Mouse (Mus musculus) activated CD4-positive, CD25-positive, alpha-beta regulatory T cell (primary cell): ENCODE data around the gene Crlf1. TPM values are rescaled to one million over a fixed set of nuclear protein-coding genes. Genes with fewer than 3 reads are reported as not detected.

Source experiments
- polyA plus RNA-seq, 2 experiments: library from polyadenylated mRNA; unstranded; fragments of 100-300 nt; shearing (Covaris generic); gene quantifications; one replicate each; pipeline ENCODE4 v1.2.1; 2017

Crlf1 gene
- not detected for polyA plus RNA-seq

DNA sequence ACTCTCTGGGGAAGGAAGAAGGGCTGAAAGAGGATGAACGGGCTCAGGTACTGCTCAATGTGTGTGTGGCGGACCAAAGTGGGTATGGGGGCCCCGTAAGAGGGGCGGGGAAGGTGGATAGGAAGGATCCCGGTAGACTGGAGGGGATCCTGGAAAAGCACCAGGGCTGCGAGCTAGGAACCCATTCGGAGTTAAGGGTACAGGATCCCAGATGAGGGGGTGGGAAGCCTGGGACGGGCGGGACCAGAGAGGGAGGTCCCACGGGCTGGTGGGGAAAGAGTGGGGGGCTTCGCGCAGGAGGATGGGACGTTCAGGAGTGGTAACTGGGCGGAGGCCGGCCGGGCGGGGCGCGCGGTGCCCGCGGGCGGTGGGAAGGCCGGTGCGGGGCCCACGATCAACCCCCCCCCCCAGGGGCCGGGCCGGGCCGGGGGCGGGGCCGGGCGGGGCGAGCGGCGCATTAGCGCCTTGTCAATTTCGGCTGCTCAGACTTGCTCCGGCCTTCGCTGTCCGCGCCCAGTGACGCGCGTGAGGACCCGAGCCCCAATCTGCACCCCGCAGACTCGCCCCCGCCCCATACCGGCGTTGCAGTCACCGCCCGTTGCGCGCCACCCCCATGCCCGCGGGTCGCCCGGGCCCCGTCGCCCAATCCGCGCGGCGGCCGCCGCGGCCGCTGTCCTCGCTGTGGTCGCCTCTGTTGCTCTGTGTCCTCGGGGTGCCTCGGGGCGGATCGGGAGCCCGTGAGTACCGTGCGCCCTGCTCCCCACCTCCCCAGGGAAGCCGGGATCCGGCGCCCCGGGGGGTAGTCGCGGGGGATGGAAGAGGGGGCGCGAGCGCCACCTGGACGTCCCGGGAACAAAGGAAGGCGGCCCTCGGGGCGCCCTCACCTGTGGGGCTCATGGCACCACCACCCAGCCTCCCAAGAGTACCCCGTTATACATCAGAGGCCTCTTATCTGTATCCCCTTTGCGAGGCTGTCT, at the start of gene Crlf1:
Gene Crlf1, plus strand, starts transcription at position 495 of the 977 bp plus-strand sequence.

DNA sequence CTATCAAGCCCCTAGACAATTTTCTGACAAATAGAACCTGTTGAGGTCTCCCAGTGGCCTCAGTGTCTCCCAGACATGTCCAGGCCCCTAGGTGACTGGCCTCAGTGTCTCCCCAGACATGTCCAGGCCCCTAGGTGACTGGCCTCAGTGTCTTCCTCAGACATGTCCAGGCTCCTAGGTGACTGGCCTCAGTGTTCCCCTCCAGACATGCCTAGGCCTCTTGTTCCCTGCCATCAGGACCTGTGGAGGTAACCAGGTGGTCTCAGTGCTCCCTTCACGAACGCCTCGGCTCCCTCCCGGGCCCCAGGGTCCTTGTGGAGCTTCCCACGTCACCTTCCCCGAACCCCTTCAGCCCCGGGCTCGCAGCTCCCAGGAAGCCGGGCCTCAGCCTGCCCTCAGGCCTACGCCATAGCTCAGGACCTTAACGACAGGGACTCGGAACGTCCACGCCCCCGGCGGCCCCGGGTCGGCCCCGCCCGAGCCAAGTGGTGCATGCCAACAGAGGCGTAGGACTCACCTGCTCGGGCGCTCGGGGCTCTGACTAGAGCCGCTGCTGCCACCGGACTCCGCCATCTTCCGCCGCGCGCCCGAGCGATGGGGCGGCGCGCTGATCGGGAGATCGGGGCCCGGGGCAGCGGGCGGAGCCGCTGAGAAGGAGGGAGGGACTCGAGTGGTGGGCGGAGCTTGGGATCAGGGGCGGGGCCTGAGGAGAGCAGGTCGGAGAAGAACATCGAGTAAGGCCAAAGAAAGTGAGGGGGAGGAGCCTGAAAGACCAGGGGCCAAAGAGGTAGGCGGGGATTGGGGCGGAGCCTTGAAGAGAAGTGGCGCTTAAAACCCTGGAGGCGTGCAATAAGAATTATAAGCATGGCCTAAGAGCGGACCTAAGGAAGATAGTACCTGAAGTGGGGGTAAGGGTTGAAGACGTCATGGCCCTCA, 16.4 kb upstream of the Crlf1 start, which contains the start of gene Klhl26:
Gene Klhl26, minus strand, starts transcription at position 636 of the 936 bp plus-strand sequence.

DNA sequence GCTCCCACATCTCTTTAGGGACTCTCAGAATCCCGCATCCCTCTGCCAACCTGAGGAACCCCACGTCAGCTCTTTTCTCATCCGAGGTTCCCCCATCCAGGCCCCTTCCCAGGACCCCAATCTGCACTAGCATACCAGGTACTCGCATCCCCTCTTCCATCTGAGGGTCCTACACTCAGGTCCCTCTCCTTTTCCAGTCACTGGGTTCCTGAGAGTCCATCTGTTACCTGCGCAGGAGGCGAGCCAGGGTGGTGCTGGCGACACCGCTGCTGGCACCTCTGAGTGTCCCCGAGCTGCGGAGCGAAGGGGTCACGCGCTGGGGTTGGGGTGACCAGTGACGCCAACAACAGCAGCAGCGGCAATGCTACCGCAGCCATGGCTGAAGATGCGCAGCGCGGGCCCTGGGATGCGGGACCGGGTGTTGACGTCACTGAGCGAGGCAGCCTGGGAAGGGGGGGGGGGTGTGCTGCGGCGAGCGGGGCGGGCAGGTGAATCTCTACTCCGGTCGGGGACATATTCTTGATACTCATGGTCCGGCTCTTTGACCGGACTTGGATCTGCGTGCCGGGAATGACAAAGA, 5.9 kb upstream of the Crlf1 start, which contains the start of gene Tmem59l:
Gene Tmem59l, minus strand, starts transcription at position 418 of the 580 bp plus-strand sequence.

DNA sequence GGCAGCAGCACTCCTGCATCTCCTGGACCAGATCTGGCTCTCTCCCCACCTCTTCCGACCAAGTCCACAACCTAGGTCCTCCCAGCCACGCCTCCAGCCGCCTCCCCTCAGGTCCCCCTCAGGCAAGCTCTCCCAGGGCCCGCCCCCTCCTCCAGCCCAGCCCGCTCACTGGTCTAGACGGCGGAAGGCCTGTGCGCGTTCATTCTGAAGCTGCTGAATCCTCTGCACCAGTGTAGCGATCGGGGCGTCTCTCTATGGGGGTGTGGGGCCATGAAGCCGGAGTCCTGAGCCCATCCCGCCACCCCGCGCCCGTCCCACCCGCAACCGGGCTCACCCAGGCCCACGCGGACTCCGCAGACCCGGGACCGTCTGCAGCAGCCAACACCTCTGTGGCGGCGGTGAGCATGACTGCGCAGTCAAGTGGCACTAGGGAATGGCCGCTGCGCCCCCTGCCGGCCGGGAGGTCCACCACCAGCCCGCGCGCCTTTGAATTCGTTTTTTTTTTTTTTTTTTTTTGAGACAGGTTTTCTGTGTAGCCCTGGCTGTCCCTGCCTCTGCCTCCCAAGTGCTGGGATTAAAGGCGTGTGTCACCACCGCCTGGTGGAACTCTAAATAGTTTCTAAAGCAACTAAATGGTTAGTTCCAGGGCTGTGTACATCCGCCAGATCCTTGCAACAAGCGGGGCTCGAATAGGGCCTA, 13.5 kb downstream of the Crlf1 start, which contains the start of gene Rex1bd:
Gene Rex1bd, minus strand, starts transcription at position 425 of the 699 bp plus-strand sequence.

DNA sequence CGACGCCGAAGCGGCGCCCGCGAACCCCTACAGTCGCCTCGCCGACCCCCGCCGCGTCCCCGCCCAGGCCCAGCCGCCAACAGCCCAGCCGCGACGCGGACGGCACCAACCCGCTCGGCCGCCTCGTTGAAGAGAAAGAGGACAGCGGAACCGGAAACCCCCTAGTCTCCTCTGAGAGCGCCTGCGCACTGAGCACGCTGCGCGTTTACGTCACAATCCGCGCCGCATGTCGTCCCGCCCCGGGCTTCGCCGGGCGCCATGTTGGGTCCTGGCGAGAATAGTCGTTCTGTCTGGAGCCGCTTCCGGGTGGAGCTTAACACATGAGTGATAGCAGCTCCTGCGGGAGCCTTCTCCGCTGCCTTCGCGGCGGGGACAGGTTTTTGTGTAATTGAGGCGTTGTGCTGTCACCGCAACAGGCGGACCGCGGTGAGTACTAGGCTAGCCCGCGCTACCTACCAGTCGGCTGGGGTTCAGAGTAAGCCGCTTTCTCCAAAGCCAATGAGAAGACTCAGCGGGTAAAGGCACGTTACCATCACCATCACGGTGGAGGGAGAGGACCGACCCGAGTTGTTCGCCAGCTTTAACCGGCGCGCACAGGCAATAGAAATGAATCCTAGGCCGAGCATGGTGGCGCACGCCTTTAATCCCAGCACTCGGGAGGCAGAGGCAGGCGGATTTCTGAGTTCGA, 17.4 kb downstream of the Crlf1 start, which contains the start of gene Uba52:
Gene Uba52, minus strand, starts transcription at position 574 of the 688 bp plus-strand sequence.

DNA sequence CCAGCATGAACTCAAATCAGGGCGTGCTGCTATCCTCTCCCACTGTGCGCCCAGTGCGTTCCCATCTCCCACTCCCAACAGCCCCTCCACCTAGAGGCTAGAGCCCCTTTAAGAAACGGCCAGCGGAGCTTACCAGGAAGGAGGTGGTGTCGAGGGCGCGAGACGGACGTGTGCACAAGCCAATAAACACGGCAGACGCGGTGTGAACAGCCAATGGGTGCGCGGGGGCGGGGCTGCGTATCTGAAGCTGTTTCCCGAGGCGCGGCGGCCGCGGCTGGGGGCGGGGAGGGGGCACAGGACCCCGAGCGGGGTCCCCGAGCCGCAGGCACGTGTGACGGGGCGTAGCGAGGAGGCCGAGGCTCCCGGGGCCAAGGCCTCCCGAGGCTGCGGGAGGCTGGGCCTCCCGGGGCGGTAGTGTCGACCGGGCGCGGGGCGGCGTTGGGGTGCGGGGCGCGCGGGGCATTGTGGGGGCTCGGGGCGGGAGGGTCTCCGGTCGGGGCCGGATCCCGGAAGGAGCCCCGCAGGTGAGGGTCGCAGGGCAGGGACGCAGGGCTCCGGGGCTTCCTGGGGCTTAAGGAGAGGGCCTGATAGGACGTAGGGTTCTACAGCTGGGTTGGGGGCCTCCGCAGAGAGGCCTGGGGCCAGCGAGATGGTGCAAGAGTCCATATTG, 34.7 kb downstream of the Crlf1 start, which contains the start of the genes Fkbp8 and Kxd1:
Gene Fkbp8, plus strand, starts transcription at position 213 of the 670 bp plus-strand sequence.
Gene Kxd1, minus strand, starts transcription at position 445 of the 670 bp plus-strand sequence.

DNA sequence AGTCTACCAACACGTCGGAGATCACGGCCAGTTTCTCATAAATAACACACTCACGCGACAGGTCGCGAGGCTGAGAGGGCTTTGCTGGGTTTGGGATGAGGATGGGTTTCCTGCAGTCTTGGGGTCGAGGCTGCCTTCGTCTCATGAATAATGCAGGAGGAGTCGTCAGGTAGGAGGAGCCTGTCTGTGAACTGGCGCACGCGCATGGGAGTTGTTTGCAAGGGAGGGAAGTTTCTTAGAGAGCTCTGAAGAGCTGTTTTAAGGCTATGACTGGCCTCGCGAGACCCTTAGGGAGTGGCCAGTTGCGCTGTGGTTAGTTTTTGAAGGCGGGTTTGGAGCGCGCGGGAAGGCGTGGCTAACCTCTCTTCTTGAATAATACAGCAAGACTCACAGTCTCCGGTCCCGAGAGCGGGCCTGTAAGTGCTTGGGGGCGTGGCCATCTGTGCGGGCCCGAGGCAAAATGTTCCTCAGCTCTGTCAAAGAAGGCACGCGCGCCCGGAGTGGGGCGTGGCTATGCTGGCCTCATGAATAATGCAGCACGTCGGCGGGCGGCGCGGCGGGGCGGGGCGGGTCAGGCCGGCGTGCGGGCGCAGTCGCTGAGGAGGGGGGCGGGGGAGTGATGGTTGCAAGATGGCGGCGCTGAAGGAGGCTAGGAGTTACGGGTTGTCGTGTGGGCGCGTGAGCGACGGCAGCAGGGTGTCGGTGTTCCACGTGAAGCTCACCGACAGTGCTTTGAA, 46.3 kb downstream of the Crlf1 start, which contains the start of gene Ell:
Gene Ell, plus strand, starts transcription at position 381 of the 737 bp plus-strand sequence.

Other genes starting within 250 kb of the Crlf1 start
- gene Homer3, start 210.3 kb upstream of the Crlf1 start, polyA plus RNA-seq = 1 to 10 TPM; 2.9 to 5.7 TPM
- gene Ddx49, start 190.7 kb upstream of the Crlf1 start, polyA plus RNA-seq = 10 to 100 TPM; 49.1 to 66.3 TPM
- gene Cope, start 190.6 kb upstream of the Crlf1 start, polyA plus RNA-seq = 100 to 1,000 TPM; 346 to 377 TPM
- not detected for gene Cers1, start 177.4 kb upstream of the Crlf1 start, polyA plus RNA-seq
- gene Gdf1, start 163.3 kb upstream of the Crlf1 start, polyA plus RNA-seq = under 1 TPM; 0.36 to 0.39 TPM
- 10 to 100 TPM; 55.4 to 75.0 TPM for gene Upf1, start 139.9 kb upstream of the Crlf1 start, polyA plus RNA-seq
- gene Comp, start 119.6 kb upstream of the Crlf1 start, polyA plus RNA-seq = 1 to 10 TPM; 1.0 to 2.2 TPM
- 10 to 100 TPM in 1 of 2 experiments, 1 to 10 TPM in 1; 9.8 to 11.8 TPM for gene Crtc1, start 53.6 kb upstream of the Crlf1 start, polyA plus RNA-seq
- 10 to 100 TPM; 10.3 to 17.8 TPM for gene Klhl26, start 16.2 kb upstream of the Crlf1 start, polyA plus RNA-seq
- not detected for gene Tmem59l, start 5.8 kb upstream of the Crlf1 start, polyA plus RNA-seq
- gene Rex1bd, start 13.6 kb downstream of the Crlf1 start, polyA plus RNA-seq = 100 to 1,000 TPM; 103 to 125 TPM
- gene Uba52, start 17.6 kb downstream of the Crlf1 start, polyA plus RNA-seq = 1,000 to 10,000 TPM in 1 of 2 experiments, 100 to 1,000 TPM in 1; 932 to 1,504 TPM
- gene Fkbp8, start 34.6 kb downstream of the Crlf1 start, polyA plus RNA-seq = 100 to 1,000 TPM; 372 to 404 TPM
- 100 to 1,000 TPM; 108 to 123 TPM for gene Kxd1, start 34.8 kb downstream of the Crlf1 start, polyA plus RNA-seq
- 10 to 100 TPM; 25.7 to 27.7 TPM for gene Ell, start 46.3 kb downstream of the Crlf1 start, polyA plus RNA-seq
- 10 to 100 TPM; 31.5 to 78.3 TPM for gene Isyna1, start 101.2 kb downstream of the Crlf1 start, polyA plus RNA-seq
- gene Ssbp4, start 115.7 kb downstream of the Crlf1 start, polyA plus RNA-seq = 100 to 1,000 TPM; 121 to 146 TPM
- under 1 TPM; 0.38 to 0.74 TPM for gene Lrrc25, start 123.0 kb downstream of the Crlf1 start, polyA plus RNA-seq
- not detected for gene Gdf15, start 139.3 kb downstream of the Crlf1 start, polyA plus RNA-seq
- 1 to 10 TPM; 4.7 to 9.1 TPM for gene Pgpep1, start 167.2 kb downstream of the Crlf1 start, polyA plus RNA-seq
- gene Lsm4, start 180.1 kb downstream of the Crlf1 start, polyA plus RNA-seq = 100 to 1,000 TPM; 348 to 441 TPM
- 100 to 1,000 TPM; 757 to 879 TPM for gene Jund, start 205.8 kb downstream of the Crlf1 start, polyA plus RNA-seq
- gene Iqcn, start 210.3 kb downstream of the Crlf1 start, polyA plus RNA-seq = not detected
- gene Gm3336, start 225.4 kb downstream of the Crlf1 start, polyA plus RNA-seq = not detected
- 1 to 10 TPM; 1.0 to 1.3 TPM for gene Pde4c, start 230.6 kb downstream of the Crlf1 start, polyA plus RNA-seq